Mouse (Mus musculus) MEL (cell line): ENCODE results near the gene Speg. TPM values are rescaled to one million over a fixed set of nuclear protein-coding genes. Genes with fewer than 3 reads are reported as not detected.

Experiments
- DNase-seq: peaks from one replicate; pipeline ENCODE4 v3.0.0; 2011; ENCODE audit warnings: low read depth, low spot score
- H3K27ac ChIP-seq: 2 replicates; pipeline ENCODE4 v1.5.1; 2012; ENCODE audit warnings: low read depth, mild to moderate bottlenecking, control low read depth, low read length, moderate library complexity; ENCODE audit not compliant: control insufficient read depth
- H3K27me3 ChIP-seq, 2 experiments: fragments of 150-350 bp in 1 of 2; sonication (generic) in 1 of 2; 2 replicates each; pipeline ENCODE4 v1.6.1; 2012; ENCODE audit warnings: low read length in 2 of 2, mild to moderate bottlenecking in 2 of 2, improper control_type of control experiment in 1 of 2, moderate library complexity in 1 of 2; ENCODE audit not compliant: insufficient read depth in 2 of 2, control insufficient read depth in 1 of 2
- H3K36me3 ChIP-seq, 2 experiments: 2 replicates each; pipeline ENCODE4 v1.6.1; 2012 to 2014; ENCODE audit warnings: low read length in 2 of 2, improper control_type of control experiment in 1 of 2, inconsistent platforms in 1 of 2, mild to moderate bottlenecking in 1 of 2; ENCODE audit not compliant: insufficient read depth in 2 of 2, control insufficient read depth in 1 of 2
- H3K4me1 ChIP-seq, 2 experiments: fragments of 150-350 bp in 1 of 2; sonication (generic) in 1 of 2; 2 replicates each; pipeline ENCODE4 v1.6.1; 2012; ENCODE audit warnings: low read length in 2 of 2, improper control_type of control experiment in 1 of 2, mild to moderate bottlenecking in 1 of 2; ENCODE audit not compliant: insufficient read depth in 2 of 2, control insufficient read depth in 1 of 2
- H3K4me3 ChIP-seq, 2 experiments: fragments of 150-350 bp in 1 of 2; sonication (generic) in 1 of 2; 2 replicates each; pipeline ENCODE4 v1.5.1; 2012; ENCODE audit warnings: low read depth in 2 of 2, low read length in 2 of 2, mild to moderate bottlenecking in 2 of 2, moderate library complexity in 2 of 2, control low read depth in 1 of 2, improper control_type of control experiment in 1 of 2; ENCODE audit not compliant: control insufficient read depth in 1 of 2, insufficient read depth in 1 of 2
- H3K79me2 ChIP-seq: 2 replicates; pipeline ENCODE4 v1.6.1; 2012; ENCODE audit warnings: mild to moderate bottlenecking, low read length, moderate library complexity; ENCODE audit not compliant: control insufficient read depth, poor library complexity, insufficient read depth
- H3K9ac ChIP-seq: 2 replicates; pipeline ENCODE4 v1.6.1; 2012; ENCODE audit warnings: low read depth, mild to moderate bottlenecking, control low read depth, low read length, moderate library complexity; ENCODE audit not compliant: control insufficient read depth, poor library complexity, severe bottlenecking
- H3K9me3 ChIP-seq: fragments of 150-350 bp; sonication (generic); replicated peaks from 2 replicates; pipeline ENCODE4 v1.6.1; 2012; ENCODE audit warnings: mild to moderate bottlenecking, low read length, improper control_type of control experiment, moderate library complexity; ENCODE audit not compliant: insufficient read depth
- BHLHE40 ChIP-seq: IDR thresholded peaks from 2 replicates; pipeline ENCODE4 v1.6.1; 2012; ENCODE audit warnings: low read depth, mild to moderate bottlenecking, inconsistent platforms, low read length, improper control_type of control experiment, borderline replicate concordance
- E2F4 ChIP-seq: IDR thresholded peaks from 2 replicates; pipeline ENCODE4 v1.6.1; 2011; ENCODE audit warnings: low read depth, low read length, improper control_type of control experiment, borderline replicate concordance
- GABPA ChIP-seq: IDR thresholded peaks from 2 replicates; pipeline ENCODE4 v1.6.1; 2012; ENCODE audit warnings: low read depth, mild to moderate bottlenecking, inconsistent platforms, low read length, improper control_type of control experiment, moderate library complexity
- NELFE ChIP-seq: IDR thresholded peaks from 2 replicates; pipeline ENCODE4 v1.6.1; 2011; ENCODE audit warnings: low read depth, low read length, improper control_type of control experiment
- POLR2AphosphoS5 ChIP-seq: IDR thresholded peaks from 2 replicates; pipeline ENCODE4 v1.6.1; 2012; ENCODE audit warnings: low read depth, borderline replicate concordance, mild to moderate bottlenecking, inconsistent platforms, low read length, moderate library complexity, mixed read lengths
- ZC3H11A ChIP-seq: IDR thresholded peaks from 2 replicates; pipeline ENCODE4 v1.6.1; 2012; ENCODE audit warnings: low read depth, mild to moderate bottlenecking, inconsistent platforms, low read length, improper control_type of control experiment
- ZNF384 ChIP-seq: IDR thresholded peaks from 2 replicates; pipeline ENCODE4 v1.6.1; 2012; ENCODE audit warnings: low read depth, mild to moderate bottlenecking, inconsistent platforms, low read length, improper control_type of control experiment
- polyA plus RNA-seq, 2 experiments: library from polyadenylated mRNA; stranded (reverse) in 1 of 2; unstranded in 1 of 2; fragments of >175 nt in 1 of 2; fragments of >200 nt in 1 of 2; gene quantifications; 2 replicates each; pipeline versions ENCODE4 v1.2.1 to v1.2.4; 2012; ENCODE audit warnings: low replicate concordance in 2 of 2, low read depth in 1 of 2; ENCODE audit not compliant: insufficient read length in 2 of 2, insufficient read depth in 1 of 2, missing spikeins in 1 of 2
- total RNA-seq: library from RNA; depleted of rRNA; stranded (reverse); fragments of 300-350 nt; gene quantifications from 2 replicates; pipeline ENCODE4 v1.2.3, GENCODE M21; 2012; rRNA removed

The Speg gene
- total and polyA plus RNA-seq, 3 experiments = 1.7 to 9.5 TPM; not detected in 1

DNA sequence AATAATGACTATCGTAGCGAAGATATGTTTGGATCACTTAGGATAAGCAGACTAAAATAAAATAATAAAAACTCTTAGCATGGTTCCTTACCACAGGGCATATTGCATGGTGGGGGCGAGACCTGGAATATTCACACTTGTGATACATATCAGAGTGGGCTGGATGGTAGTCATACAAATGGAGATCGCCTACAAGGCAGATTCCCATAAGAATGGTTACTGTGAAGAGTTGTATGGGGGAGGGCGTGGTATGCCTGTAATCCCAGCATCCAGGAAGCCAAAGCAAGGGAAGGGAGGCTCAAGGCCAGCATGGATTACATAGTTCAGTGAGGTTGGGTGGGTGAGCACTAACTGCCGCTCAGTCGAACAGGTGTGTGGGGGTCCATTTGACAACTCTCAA, 105.6 kb downstream of the Speg start:
- TF ChIP-seq E2F4 (no peak), BHLHE40 (no peak), ZNF384 (no peak), ZC3H11A (no peak), GABPA (no peak), POLR2AphosphoS5 (no peak), NELFE (no peak)
- no peaks in the 10 kb centered on the region for H3K27me3 ChIP-seq
- no peak overlapping the region for H3K27ac ChIP-seq
- H3K79me2 ChIP-seq = peaks cover 3% of the 10 kb centered on the region; the same call in 1 of the 2 replicates
- H3K9me3 ChIP-seq = no peaks in the 10 kb centered on the region
- 0 out of 4 replicates have a peak, but pooled peaks cover 0 to 4% of the 10 kb centered on the region in 2 experiments for H3K4me1 ChIP-seq
- no peak overlapping the region for H3K9ac ChIP-seq
- DNase-seq = no peak
- no peak overlapping the region for H3K4me3 ChIP-seq
- peaks cover 0 to 5% of the 10 kb centered on the region in 2 experiments; a peak in 3 of 4 replicates for H3K36me3 ChIP-seq

Other genes with a start within 250 kb of the Speg start
- gene Slc23a3, start 241.4 kb upstream of the Speg start, total RNA-seq = 0.08 TPM in 1 of 2 replicates, not detected in the other
- gene Slc23a3, start 241.4 kb upstream of the Speg start, polyA plus RNA-seq = under 1 TPM in 1 of 2 experiments, not detected in 1; 0.15 TPM
- 46.4 and 54.4 TPM in 2 replicates for gene Cnppd1, start 232.6 kb upstream of the Speg start, total RNA-seq
- gene Cnppd1, start 232.6 kb upstream of the Speg start, polyA plus RNA-seq = 100 to 1,000 TPM in 1 of 2 experiments, 10 to 100 TPM in 1; 70.1 to 314 TPM
- 37.1 and 38.1 TPM in 2 replicates for gene Retreg2, start 232.5 kb upstream of the Speg start, total RNA-seq
- 10 to 100 TPM in 1 of 2 experiments, not detected in 1; 59.2 TPM for gene Retreg2, start 232.5 kb upstream of the Speg start, polyA plus RNA-seq
- gene Zfand2b, start 206.7 kb upstream of the Speg start, total RNA-seq = 14.4 and 15.0 TPM in 2 replicates
- 10 to 100 TPM in 1 of 2 experiments, not detected in 1; 18.3 TPM for gene Zfand2b, start 206.7 kb upstream of the Speg start, polyA plus RNA-seq
- gene Abcb6, start 194.9 kb upstream of the Speg start, total RNA-seq = 79.2 and 84.4 TPM in 2 replicates
- 10 to 100 TPM in 1 of 2 experiments, not detected in 1; 73.5 TPM for gene Abcb6, start 194.9 kb upstream of the Speg start, polyA plus RNA-seq
- gene Ankzf1, start 183.1 kb upstream of the Speg start, total RNA-seq = 5.5 and 8.1 TPM in 2 replicates
- gene Ankzf1, start 183.1 kb upstream of the Speg start, polyA plus RNA-seq = 10 to 100 TPM in 1 of 2 experiments, not detected in 1; 16.7 TPM
- gene Atg9a, start 183.1 kb upstream of the Speg start, total RNA-seq = 7.8 and 10.2 TPM in 2 replicates
- 10 to 100 TPM in 1 of 2 experiments, not detected in 1; 26.1 TPM for gene Atg9a, start 183.1 kb upstream of the Speg start, polyA plus RNA-seq
- 4.0 and 7.6 TPM in 2 replicates for gene Glb1l, start 164.5 kb upstream of the Speg start, total RNA-seq
- 10 to 100 TPM in 1 of 2 experiments, not detected in 1; 13.0 TPM for gene Glb1l, start 164.5 kb upstream of the Speg start, polyA plus RNA-seq
- gene Stk16, start 164.5 kb upstream of the Speg start, total RNA-seq = 83.2 and 110 TPM in 2 replicates
- gene Stk16, start 164.5 kb upstream of the Speg start, polyA plus RNA-seq = 100 to 1,000 TPM in 1 of 2 experiments, not detected in 1; 154 TPM
- gene Tuba4a, start 155.4 kb upstream of the Speg start, total RNA-seq = 385 and 396 TPM in 2 replicates
- gene Tuba4a, start 155.4 kb upstream of the Speg start, polyA plus RNA-seq = 100 to 1,000 TPM in 1 of 2 experiments, not detected in 1; 439 TPM
- 0.46 and 0.58 TPM in 2 replicates for gene A630095N17Rik, start 143.2 kb upstream of the Speg start, total RNA-seq
- under 1 TPM in 1 of 2 experiments, not detected in 1; 0.82 TPM for gene A630095N17Rik, start 143.2 kb upstream of the Speg start, polyA plus RNA-seq
- 10.3 and 12.9 TPM in 2 replicates for gene Dnajb2, start 138.9 kb upstream of the Speg start, total RNA-seq
- gene Dnajb2, start 138.9 kb upstream of the Speg start, polyA plus RNA-seq = 10 to 100 TPM in 1 of 2 experiments, not detected in 1; 18.9 TPM
- not detected in 2 replicates for gene Ptprn, start 110.8 kb upstream of the Speg start, total RNA-seq
- under 1 TPM in 1 of 2 experiments, not detected in 1; 0.13 TPM for gene Ptprn, start 110.8 kb upstream of the Speg start, polyA plus RNA-seq
- not detected in 2 replicates for gene Resp18, start 96.9 kb upstream of the Speg start, total RNA-seq
- not detected for gene Resp18, start 96.9 kb upstream of the Speg start, polyA plus RNA-seq
- gene Dnpep, start 57.3 kb upstream of the Speg start, total RNA-seq = 34.7 and 35.9 TPM in 2 replicates
- 10 to 100 TPM in 1 of 2 experiments, not detected in 1; 59.3 TPM for gene Dnpep, start 57.3 kb upstream of the Speg start, polyA plus RNA-seq
- 4.6 and 7.2 TPM in 2 replicates for gene Des, start 15.0 kb upstream of the Speg start, total RNA-seq
- 1 to 10 TPM in 1 of 2 experiments, not detected in 1; 7.0 TPM for gene Des, start 15.0 kb upstream of the Speg start, polyA plus RNA-seq
- gene Gmppa, start 60.6 kb downstream of the Speg start, total RNA-seq = 63.8 and 65.0 TPM in 2 replicates
- gene Gmppa, start 60.6 kb downstream of the Speg start, polyA plus RNA-seq = 100 to 1,000 TPM in 1 of 2 experiments, not detected in 1; 145 TPM
- 0.19 TPM in 1 of 2 replicates, not detected in the other for gene Asic4, start 75.1 kb downstream of the Speg start, total RNA-seq
- under 1 TPM in 1 of 2 experiments, not detected in 1; 0.18 TPM for gene Asic4, start 75.1 kb downstream of the Speg start, polyA plus RNA-seq
- gene Chpf, start 104.0 kb downstream of the Speg start, total RNA-seq = 23.9 and 32.3 TPM in 2 replicates
- 10 to 100 TPM in 1 of 2 experiments, not detected in 1; 49.0 TPM for gene Chpf, start 104.0 kb downstream of the Speg start, polyA plus RNA-seq
- 0.33 and 0.65 TPM in 2 replicates for gene Tmem198, start 104.2 kb downstream of the Speg start, total RNA-seq
- 1 to 10 TPM in 1 of 2 experiments, not detected in 1; 1.4 TPM for gene Tmem198, start 104.2 kb downstream of the Speg start, polyA plus RNA-seq
- gene Obsl1, start 131.2 kb downstream of the Speg start, total RNA-seq = 0.08 TPM in 1 of 2 replicates, not detected in the other
- gene Obsl1, start 131.2 kb downstream of the Speg start, polyA plus RNA-seq = 1 to 10 TPM in 1 of 2 experiments, not detected in 1; 1.2 TPM
- not detected in 2 replicates for gene Inha, start 131.8 kb downstream of the Speg start, total RNA-seq
- gene Inha, start 131.8 kb downstream of the Speg start, polyA plus RNA-seq = not detected
- 9.7 and 10.2 TPM in 2 replicates for gene Stk11ip, start 146.2 kb downstream of the Speg start, total RNA-seq
- 10 to 100 TPM in 1 of 2 experiments, not detected in 1; 29.4 TPM for gene Stk11ip, start 146.2 kb downstream of the Speg start, polyA plus RNA-seq
- gene Slc4a3, start 171.0 kb downstream of the Speg start, total RNA-seq = not detected in 2 replicates
- gene Slc4a3, start 171.0 kb downstream of the Speg start, polyA plus RNA-seq = not detected